Mouse (Mus musculus) CD8-positive naive resting alpha-beta T cell, adult 2 months (primary cell): ENCODE data around the gene D230025D16Rik.
"Not testable (repeated sequence)": the region's sequence is repeated elsewhere in the genome, so short reads cannot be mapped to it uniquely, and the experiment has no call there.

Source experiments
- DNase-seq, 2 experiments: peaks; one replicate each; pipeline ENCODE4 v3.0.0; 2022; ENCODE audit warnings: low read depth in 2 of 2, low spot score in 2 of 2

The D230025D16Rik gene

DNA sequence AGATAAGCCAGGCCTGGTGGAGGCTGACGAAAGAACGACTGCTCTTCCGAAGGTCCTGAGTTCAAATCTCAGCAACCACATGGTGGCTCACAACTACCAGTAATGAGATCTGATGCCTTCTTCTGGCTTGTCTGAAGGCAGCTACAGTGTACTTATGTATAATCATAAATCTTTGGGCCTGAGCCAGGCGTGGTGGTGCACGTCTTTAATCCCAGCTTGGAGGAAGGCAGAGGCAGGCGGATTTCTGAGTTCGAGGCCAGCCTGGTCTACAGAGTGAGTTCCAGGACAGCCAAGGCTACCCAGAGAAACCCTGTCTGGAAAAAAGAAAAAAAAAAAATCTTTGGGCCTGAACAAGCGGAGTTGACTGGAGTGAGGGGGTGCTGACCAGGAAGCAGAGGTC is 66.4 kb downstream of the D230025D16Rik start:
- DNase-seq: not testable (repeated sequence)

DNA sequence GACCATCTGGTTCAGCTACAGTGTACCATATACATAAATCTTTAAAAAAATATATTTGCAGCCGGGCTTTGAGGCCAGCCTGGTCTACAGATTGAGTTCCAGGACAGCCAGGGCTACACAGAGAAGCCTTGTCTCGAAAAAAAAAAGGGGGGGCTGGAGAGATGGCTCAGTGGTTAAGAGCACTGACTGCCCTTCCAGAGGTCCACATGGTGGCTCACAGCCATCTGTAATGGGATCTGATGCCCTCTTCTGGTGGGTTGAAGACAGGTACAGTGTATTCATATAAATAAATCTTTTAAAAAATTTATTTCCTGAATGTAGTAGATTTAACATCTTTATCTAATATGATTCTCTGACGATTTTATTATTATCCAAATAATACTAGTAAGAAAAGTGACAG is 66.9 kb downstream of the D230025D16Rik start:
- not testable (repeated sequence) for DNase-seq

DNA sequence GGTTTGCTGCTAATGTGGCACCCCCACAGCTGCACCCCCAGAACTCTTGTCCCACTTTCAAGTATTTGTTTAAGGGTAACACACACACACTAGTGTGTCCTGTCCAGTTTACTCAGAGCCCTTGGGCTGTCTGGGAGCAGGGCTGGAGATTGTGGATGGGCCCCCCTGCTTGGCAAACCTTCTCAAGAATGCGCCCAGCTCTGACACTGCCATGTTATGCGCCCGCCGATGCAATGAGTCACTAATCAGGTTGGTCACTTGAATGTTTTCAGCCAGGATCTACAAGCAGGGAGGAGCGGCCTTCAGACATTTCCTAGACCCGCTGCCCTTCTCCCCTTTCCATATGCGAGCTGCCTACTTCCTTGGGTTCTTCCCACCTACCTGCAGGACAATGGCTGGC is 67.5 kb downstream of the D230025D16Rik start:
- no peak for DNase-seq

DNA sequence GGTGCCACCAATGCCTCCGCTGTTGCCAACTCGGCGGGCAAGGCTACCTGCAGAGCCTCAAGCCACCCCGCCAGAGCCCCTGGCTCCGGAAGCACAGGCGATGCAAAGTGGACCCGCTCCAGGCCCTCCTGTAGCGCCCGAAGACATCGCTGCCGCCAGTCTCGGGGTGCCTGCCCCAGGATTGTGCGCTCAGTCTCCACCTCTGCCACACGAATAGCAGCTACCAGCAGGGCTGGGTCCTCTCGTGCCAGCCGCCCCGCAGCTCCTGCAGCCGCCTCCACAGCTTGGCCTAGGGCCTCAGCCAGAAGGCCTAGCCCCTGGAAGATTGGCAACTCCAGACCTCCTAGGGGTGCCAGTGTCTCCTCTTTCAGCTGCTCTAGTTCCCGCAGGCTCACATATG is 68.5 kb downstream of the D230025D16Rik start:
- no peak for DNase-seq

DNA sequence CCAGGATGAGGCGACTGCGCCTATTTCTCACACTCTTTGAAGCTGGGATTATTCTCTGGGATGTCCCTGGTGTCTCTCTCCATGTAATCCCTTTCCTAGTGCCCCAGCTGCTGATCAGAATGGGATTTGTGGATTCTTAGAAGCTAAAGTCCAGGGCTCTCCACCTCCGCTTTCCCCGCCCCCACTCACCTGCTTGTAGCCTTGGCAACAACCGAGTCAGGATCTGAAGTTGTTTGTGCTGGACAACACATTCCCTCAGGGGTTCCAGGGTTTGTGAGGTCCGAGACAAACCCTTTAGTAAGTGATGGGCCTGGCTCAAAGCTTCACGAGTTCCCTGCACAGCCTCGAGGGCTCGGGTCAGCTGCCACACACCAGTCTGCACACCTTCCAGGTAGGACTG is 69.8 kb downstream of the D230025D16Rik start:
- no peak for DNase-seq

DNA sequence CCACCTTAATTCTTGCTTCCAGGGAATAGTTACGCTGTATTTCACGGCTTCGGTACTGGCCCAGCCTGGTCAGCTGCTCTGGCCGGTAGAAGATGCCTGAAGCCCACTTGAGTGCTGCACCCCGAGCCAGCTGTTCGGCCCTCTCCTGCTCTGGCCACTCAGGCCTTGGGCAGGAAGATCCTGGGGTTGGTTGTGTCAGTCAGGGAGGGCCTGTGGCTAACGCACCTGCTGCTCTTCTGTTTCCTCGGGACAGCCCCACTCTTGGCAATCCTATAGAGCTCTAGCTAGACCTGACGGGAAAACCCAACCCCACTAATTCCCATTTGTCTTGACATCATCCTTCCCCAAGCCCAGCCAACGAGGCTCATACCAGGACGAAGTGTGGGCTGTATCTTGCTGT is 70.3 kb downstream of the D230025D16Rik start:
- no peak for DNase-seq

DNA sequence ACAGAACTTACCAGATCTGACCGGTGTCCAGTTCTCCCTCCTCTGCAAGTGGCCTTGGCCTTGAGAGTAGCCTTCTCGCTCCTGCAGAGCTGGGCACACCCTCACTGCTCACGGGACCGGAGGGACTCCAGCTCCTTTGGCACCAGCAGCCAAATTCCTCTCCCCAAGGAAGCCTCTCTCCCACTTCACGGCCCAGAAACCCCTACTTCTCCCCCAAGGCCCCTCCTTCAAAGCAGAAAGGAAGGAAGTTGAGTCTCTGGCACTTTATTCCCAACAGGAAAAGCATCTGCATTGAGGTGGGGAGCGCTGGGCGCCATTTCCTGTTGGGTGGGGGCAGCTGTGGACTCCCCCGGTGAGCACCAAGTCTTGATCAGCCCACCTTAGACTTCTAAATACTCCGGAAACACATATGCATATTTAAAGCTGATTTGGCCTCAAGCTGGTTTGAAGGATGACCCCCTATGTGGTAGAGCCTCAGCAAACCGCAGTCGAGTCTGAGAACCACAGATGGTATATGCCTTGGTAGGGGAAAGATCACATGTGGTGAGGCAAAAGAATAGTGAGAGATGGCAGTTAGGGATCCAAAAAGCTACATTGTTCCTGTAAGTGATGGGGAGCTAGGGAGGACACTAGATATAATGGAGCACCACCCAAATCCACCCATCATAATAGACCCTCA is 71.1 kb downstream of the D230025D16Rik start, which contains the start of gene Exoc3l:
Gene Exoc3l (minus strand): TSS at position 207 of the 679 bp plus-strand sequence.
- no peak for DNase-seq

DNA sequence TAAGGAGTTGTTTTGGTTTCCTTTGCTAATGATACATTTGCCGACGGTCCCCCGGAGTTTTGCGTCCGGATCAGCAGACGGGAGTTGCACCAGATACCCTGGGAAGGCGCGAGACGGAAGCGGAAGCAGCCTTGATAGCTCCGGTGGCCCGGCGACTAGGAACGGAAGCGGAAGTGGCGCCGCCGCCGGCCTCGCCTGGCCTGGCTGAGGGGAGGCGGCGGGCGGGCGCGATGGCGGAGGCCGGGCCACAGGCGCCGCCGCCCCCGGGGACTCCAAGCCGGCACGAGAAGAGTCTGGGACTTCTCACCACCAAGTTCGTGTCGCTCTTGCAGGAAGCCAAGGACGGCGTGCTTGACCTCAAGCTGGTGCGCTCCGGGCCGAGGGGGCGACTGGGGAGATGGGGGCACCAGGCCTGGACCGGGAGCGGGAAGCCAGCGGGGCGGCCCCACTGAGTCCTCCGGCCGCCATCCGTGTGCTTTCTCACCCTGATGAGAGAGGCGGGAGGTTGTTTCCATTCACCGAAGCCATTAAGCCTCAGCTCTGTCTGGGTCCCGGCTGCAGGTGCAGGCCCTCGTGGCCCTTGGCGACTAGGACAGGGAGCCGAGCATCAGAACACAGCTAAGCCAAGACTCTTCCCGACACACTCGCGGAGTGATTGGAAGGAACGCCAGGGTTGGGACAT is 72.7 kb downstream of the D230025D16Rik start, which contains the start of gene E2f4:
Gene E2f4 (plus strand): TSS at position 153 of the 682 bp plus-strand sequence.
- peak; percentile 76 to 82 for DNase-seq

DNA sequence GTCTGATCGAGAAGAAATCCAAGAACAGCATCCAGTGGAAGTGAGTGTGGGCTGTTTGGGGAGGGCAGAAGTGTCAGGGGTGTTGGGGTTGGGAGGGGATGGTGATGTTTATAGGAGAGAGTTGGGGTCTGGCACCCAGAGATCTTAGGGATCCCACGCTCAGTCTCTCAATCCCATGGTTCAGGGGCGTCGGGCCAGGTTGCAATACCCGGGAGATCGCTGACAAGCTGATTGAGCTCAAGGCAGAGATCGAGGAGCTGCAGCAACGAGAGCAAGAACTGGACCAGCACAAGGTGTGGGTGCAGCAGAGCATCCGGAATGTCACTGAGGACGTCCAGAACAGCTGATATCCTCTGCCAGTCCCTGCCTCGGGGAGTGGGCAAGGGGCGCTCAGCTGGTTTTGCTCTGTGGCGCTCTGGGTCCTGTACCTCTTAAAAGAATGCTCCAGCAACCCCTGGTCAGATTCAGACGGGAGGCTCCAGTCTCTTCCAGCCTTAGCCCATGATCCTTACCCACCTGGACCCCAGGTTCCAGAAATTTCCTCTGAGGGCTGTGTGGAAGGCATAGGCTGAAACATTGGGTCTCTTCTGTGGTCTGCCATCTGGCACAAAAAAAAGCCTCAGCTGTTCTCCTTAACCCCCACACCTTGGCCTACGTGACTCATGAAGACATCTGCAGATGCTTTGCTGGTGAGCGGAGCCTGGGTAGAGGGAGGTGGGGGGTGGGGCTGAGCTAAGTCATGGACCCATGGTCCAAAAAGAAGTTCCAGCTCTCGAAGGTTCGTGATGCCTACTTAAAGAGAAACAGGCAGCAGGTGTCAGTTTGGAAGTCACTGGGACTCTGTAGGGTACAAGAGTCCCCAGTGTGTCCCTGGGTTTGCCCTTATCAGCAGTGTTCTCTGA is 73.7 kb downstream of the D230025D16Rik start:
- DNase-seq: no peak

DNA sequence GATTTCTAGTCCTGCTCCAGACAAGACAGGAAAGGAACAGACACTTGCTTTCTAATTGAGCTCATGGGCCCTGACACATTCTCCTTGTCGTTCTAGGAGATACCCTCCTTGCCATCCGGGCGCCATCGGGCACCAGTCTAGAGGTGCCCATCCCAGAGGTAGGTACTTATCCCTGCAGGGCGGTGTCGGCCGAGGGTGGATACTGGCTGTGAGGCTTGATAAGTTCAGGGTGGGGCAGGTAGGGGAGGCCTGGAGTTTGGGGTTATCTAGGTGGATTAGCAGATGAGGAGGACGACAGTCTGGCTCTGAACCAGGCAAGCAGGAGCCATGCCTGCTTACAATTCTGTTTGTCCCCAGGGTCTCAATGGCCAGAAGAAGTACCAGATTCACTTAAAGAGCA is 75.0 kb downstream of the D230025D16Rik start:
- DNase-seq: no peak
